Mouse (Mus musculus): Measurements from ENCODE around the gene Elp6. TPM values are rescaled to one million over a fixed set of nuclear protein-coding genes. Genes with fewer than 3 reads are reported as not detected.

Elp6 gene
- polyA plus RNA-seq, 1 experiment from 2014 or later, result 33.0 TPM

DNA sequence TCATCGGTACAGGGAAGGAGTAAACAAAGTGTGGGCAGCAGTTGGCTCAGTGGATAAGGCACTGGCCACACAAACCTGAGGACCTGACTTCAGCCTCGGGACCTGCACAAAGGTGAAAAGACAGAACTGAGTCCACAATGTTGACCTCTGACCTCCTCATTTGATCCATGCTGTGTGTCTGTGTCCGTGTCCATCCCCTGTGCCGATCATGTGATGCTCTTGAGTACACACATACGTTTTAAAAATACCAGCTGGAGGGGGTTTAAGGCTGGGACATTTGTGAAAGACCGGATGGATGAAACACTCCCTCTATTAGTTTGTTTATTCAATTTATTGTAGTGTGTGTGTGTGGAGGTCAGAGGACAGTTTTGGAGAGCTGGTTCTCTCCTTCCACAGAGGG is 38.8 kb downstream of the Elp6 start:
- no peak overlapping the region for H3K27ac ChIP-seq
- H3K9ac ChIP-seq, result no peak overlapping the region
- no peaks in the 10 kb centered on the region for H3K36me3 ChIP-seq (replicated peaks)
- no peaks in the 10 kb centered on the region for H3K27me3 ChIP-seq
- 73% methylated on average over 6 of the region's 6 CpGs for WGBS
- H3K4me3 ChIP-seq (replicated peaks), result no peak overlapping the region
- H3K4me1 ChIP-seq, result no peaks in the 10 kb centered on the region
- H3K9me3 ChIP-seq, result no peaks in the 10 kb centered on the region
- no peak overlapping the region for H3K4me2 ChIP-seq
- no peak for ATAC-seq (ENCODE audit: low FRiP score)

DNA sequence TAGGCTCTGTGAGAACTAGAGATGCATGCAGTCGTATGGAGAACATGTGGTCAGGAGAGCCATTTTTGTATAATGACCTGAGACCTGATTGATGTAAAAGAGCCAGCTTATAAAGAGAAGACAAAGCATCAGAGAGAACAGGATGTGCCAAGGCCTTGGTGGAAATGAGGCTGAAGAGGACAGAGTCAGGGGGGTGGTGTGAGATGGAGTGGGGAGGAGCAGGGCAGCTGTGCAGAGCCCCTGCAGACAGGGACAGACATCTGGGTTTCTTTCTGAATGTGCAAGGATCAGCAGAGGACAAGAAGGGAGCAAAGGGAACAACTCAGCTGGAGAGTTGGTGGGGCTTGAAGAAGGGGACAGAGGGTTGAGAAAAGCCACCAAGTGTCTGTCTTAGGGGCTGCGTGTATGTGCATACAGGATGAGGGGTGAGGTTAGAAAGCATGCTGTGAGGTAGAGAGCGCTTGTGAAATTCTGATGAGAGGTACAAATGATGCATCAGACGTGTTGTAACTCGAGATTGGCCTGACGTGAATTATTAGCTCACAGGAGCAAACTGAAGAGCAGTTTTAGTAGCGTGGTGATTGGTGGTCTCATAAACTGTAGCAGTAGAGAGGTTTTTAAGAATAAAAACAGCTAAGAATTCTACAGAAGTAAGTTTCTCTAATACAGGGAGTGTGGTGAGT is 40.2 kb downstream of the Elp6 start:
- no peak for ATAC-seq (ENCODE audit: low FRiP score)
- Histone ChIP-seq H3K27ac (no peak overlapping the region), H3K36me3 (replicated peaks) (no peaks in the 10 kb centered on the region), H3K4me3 (replicated peaks) (no peak overlapping the region), H3K9ac (no peak overlapping the region), H3K9me3 (no peaks in the 10 kb centered on the region), H3K4me2 (no peak overlapping the region), H3K4me1 (no peaks in the 10 kb centered on the region), H3K27me3 (no peaks in the 10 kb centered on the region)
- 76% methylated on average over 7 of the region's 7 CpGs for WGBS

DNA sequence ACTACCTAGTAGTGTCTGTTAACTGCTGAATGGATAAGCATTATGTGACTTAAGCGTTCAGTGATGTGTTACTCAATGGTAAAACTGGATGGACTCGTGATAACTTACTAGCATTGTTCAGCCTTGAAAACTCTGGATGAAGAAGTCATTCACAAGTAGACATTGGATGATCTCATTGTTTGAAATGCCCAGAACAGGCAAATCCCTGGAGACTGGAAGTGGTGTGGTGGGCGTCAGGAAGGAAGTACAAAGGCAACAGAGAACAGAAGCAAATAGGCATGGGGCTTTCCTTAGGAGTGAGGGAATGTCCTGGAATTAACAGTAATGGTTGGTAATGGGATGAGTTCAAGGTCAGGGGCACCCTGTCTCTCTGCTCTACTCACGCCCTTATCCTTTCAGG is 43.9 kb downstream of the Elp6 start:
- no peak for ATAC-seq (ENCODE audit: low FRiP score)
- no peaks in the 10 kb centered on the region for H3K9me3 ChIP-seq
- no peak overlapping the region for H3K4me2 ChIP-seq
- H3K4me1 ChIP-seq, result no peaks in the 10 kb centered on the region
- no peaks in the 10 kb centered on the region for H3K27me3 ChIP-seq
- no peak overlapping the region for H3K9ac ChIP-seq
- H3K4me3 ChIP-seq (replicated peaks), result no peak overlapping the region
- H3K36me3 ChIP-seq (replicated peaks), result no peaks in the 10 kb centered on the region
- no peak overlapping the region for H3K27ac ChIP-seq
- WGBS, result 80% methylated on average over 4 of the region's 4 CpGs

DNA sequence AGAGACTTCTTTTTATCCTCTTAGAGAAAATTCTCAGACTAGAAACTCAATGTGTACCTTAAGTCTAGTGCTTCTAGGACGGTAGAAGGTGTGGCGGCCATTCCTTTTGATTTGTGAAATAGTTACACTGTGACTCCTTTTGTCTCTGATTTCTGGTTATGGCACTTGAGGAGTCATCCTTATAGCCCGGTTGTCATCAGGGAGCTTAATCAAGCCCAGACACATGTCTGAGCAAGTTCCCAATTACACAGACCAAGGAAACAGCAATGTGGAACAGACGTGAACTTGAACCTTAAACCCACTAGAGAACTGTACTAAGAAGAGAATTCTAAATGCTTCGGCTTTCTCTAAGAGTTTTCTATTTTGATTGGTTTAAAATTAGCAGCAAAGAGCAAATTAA is 45.2 kb downstream of the Elp6 start:
- no peak overlapping the region for H3K9ac ChIP-seq
- 89% methylated on average over 5 of the region's 5 CpGs for WGBS
- ATAC-seq (ENCODE audit: low FRiP score), result no peak
- no peak overlapping the region for H3K4me3 ChIP-seq (replicated peaks)
- H3K27me3 ChIP-seq, result no peaks in the 10 kb centered on the region
- H3K9me3 ChIP-seq, result no peaks in the 10 kb centered on the region
- no peak overlapping the region for H3K27ac ChIP-seq
- H3K36me3 ChIP-seq (replicated peaks), result 0 out of 2 replicates have a peak, but pooled peaks cover 3% of the 10 kb centered on the region
- H3K4me1 ChIP-seq, result no peaks in the 10 kb centered on the region
- no peak overlapping the region for H3K4me2 ChIP-seq

DNA sequence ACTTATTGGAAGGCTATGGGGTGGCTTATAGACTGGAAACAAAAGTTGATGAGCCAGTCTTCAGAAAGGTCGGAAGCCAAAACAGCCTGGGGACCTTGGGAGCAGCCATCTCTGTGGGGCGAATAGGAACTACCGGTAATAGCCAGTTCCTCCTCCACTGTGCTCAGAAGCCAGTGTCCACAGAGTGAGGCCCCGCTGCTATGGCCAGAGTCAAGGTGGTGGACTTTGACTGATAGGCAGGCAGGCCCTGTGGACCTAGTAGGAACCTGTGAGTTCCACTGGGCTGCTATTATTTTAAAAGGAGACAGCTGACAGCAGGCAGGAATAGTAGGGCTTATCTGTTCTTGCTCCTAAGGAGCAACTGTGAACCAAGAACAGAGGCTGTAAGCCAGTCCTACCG is 45.6 kb downstream of the Elp6 start:
- no peaks in the 10 kb centered on the region for H3K9me3 ChIP-seq
- H3K9ac ChIP-seq, result no peak overlapping the region
- H3K27ac ChIP-seq, result no peak overlapping the region
- H3K36me3 ChIP-seq (replicated peaks), result peaks cover 3% of the 10 kb centered on the region; the same call in 1 of the 2 replicates
- no peaks in the 10 kb centered on the region for H3K27me3 ChIP-seq
- 90% methylated on average over 5 of the region's 5 CpGs for WGBS
- no peak overlapping the region for H3K4me2 ChIP-seq
- H3K4me1 ChIP-seq, result no peaks in the 10 kb centered on the region
- ATAC-seq (ENCODE audit: low FRiP score), result no peak
- H3K4me3 ChIP-seq (replicated peaks), result no peak overlapping the region

DNA sequence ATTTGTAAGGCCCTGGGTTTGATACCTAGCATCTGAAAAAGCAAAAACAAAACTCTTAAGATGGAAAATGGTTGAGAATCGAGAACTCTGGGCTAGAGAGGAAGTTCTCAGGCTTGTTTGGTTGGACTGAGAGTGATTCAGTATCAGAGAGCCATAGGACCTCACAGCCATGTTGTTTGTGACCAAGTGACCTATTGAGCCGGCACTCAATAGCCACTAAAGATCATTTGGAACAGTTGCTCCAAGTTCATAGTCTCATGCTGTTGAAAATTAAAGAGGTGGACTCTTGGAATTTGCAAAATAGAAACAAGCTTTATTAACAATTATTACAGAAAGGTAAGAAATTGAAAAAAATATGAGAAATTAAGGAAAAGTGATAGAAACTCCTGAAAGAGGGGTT is 46.4 kb downstream of the Elp6 start:
- no peaks in the 10 kb centered on the region for H3K9me3 ChIP-seq
- peaks cover 3% of the 10 kb centered on the region; the same call in 1 of the 2 replicates for H3K36me3 ChIP-seq (replicated peaks)
- H3K4me1 ChIP-seq, result no peaks in the 10 kb centered on the region
- no peak overlapping the region for H3K9ac ChIP-seq
- H3K4me2 ChIP-seq, result no peak overlapping the region
- no peak overlapping the region for H3K4me3 ChIP-seq (replicated peaks)
- H3K27me3 ChIP-seq, result no peaks in the 10 kb centered on the region
- 89% methylated on average over 2 of the region's 2 CpGs for WGBS
- no peak for ATAC-seq (ENCODE audit: low FRiP score)
- H3K27ac ChIP-seq, result no peak overlapping the region

DNA sequence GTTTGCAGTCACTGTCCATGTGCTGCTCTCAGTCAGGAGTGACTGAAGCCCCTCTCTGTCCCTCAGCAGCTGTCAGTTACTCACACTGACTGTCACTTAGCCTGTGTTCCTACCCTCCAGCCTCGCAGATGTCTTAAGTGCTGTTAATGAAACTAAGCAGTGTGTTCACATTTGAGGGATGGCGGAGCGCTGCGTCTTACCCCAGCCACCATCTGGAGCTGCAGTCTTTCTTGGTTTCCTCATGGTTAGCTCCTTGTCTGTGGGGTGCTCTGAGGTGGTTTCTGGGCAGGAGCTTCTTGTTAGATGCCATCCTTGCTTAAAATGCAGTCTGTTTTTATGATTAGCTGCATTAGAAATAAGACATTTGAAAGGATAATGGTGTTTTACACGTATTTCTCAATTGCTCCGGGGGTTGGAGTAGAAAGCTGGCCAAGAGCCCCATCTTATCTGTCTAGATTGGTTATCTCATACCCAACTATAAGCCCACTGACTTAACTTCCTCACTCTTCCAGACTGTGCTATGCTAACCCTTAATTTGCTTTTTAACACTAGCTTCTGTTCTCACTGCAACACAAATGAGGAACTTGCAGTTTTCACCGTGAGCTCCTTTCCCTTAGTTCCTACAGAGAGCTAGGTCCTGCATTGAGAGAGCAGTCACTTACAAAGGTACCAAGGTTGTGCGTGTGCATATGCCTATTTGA is 47.1 kb downstream of the Elp6 start:
- Histone ChIP-seq H3K9ac (no peak overlapping the region), H3K27me3 (no peaks in the 10 kb centered on the region), H3K9me3 (no peaks in the 10 kb centered on the region), H3K4me2 (no peak overlapping the region), H3K27ac (no peak overlapping the region), H3K36me3 (replicated peaks) (peaks cover 3% of the 10 kb centered on the region; the same call in 1 of the 2 replicates), H3K4me1 (no peaks in the 10 kb centered on the region), H3K4me3 (replicated peaks) (no peak overlapping the region)
- no peak for ATAC-seq (ENCODE audit: low FRiP score)
- 89% methylated on average over 8 of the region's 8 CpGs for WGBS

DNA sequence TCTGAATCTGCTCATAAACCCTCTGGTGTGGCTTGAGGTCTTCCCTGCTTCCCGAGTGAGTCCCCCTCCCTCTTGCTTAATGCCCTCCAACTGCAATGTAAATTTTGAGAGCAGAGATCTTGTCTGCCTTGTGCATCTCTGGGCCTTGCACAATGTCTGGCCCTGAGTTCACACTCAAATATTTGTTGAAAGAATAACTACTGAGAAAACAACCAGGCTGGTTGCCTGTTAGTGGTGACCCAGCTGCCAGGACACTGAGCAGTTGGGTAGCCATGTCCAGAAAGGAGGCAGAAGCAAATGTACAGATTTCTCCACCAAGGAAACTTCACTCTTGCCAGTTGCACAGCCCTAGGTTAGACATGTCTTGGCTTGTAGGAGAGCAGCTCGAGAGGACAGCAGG is 53.4 kb downstream of the Elp6 start:
- Histone ChIP-seq H3K4me2 (no peak overlapping the region), H3K4me1 (no peaks in the 10 kb centered on the region), H3K27me3 (no peaks in the 10 kb centered on the region), H3K9ac (no peak overlapping the region), H3K27ac (no peak overlapping the region), H3K36me3 (replicated peaks) (peaks cover 17% of the 10 kb centered on the region), H3K9me3 (no peaks in the 10 kb centered on the region), H3K4me3 (replicated peaks) (no peak overlapping the region)
- WGBS, result 89% methylated on average over 2 of the region's 2 CpGs
- ATAC-seq (ENCODE audit: low FRiP score), result no peak

DNA sequence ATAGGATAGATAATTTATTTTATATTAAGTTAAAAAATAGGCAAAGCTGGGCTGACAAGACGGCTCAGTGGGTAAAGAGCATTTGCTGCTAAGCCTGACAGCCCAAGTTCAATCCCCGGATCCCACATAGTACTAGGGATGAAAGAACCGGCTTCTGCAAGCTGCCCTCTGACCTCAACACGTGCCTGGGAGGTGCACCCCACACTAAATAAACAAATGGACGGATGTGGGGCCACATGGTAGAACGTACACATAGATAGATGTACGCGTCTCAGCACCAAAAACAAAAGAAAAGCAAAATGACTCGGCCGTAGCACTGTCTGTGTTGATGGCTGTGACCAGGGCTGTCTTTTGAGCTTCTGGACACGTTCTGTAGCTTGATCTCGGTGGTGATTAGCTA is 56.3 kb downstream of the Elp6 start:
- Histone ChIP-seq H3K9ac (no peak overlapping the region), H3K27me3 (no peaks in the 10 kb centered on the region), H3K27ac (no peak overlapping the region), H3K4me2 (no peak overlapping the region), H3K36me3 (replicated peaks) (peaks cover 26% of the 10 kb centered on the region), H3K9me3 (no peaks in the 10 kb centered on the region), H3K4me1 (no peaks in the 10 kb centered on the region), H3K4me3 (replicated peaks) (no peak overlapping the region)
- no peak for ATAC-seq (ENCODE audit: low FRiP score)
- WGBS, result 83% methylated on average over 12 of the region's 12 CpGs

DNA sequence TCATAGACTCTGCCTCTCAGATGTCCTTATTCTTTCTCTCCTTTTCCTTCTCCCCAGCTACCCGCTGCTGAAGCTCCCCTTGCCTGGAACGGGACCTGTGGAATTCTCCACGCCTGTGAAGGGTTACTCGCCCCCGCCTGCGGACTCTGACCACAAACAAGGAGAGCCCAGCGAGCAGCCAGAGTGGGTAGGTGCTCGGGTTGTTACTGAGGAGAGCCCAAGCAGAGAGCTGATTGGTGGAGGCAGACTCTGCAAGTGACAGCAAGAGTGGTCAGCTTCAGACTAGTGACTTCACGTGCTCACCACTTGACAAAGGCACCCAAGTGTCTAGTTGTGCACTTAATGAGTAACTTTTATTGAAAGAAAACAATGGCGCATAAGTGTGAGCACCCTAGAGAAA is 57.4 kb downstream of the Elp6 start:
- Histone ChIP-seq H3K4me2 (no peak overlapping the region), H3K27me3 (no peaks in the 10 kb centered on the region), H3K9me3 (no peaks in the 10 kb centered on the region), H3K4me1 (peaks cover 4% of the 10 kb centered on the region; the same call in 1 of the 2 replicates), H3K4me3 (replicated peaks) (no peak overlapping the region), H3K36me3 (replicated peaks) (peaks cover 26% of the 10 kb centered on the region), H3K9ac (no peak overlapping the region), H3K27ac (no peak overlapping the region)
- 84% methylated on average over 10 of the region's 10 CpGs for WGBS
- no peak for ATAC-seq (ENCODE audit: low FRiP score)

DNA sequence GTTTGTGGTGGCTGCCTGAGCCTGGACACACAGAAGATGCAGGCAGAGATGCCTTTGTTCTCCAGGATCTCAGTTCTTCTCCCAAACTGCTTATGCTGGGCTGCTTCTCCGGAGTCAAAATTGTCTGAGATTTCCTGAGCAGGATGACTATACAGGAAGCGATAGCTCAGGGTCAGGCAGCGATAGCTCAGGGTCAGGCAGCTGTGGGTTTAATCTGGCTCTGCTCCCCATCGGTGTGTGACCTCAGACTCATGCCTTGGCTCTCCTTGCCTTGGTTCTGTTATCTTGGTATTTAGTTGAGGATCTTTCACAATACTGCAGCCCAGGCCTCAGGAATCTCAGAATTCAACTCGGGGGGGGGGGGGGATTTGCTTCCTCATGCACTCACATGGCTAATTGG is 61.8 kb downstream of the Elp6 start:
- Histone ChIP-seq H3K4me3 (replicated peaks) (no peak overlapping the region), H3K36me3 (replicated peaks) (peaks cover 27% of the 10 kb centered on the region), H3K27me3 (no peaks in the 10 kb centered on the region), H3K9ac (no peak overlapping the region), H3K9me3 (no peaks in the 10 kb centered on the region), H3K4me1 (peaks cover 4% of the 10 kb centered on the region; the same call in 1 of the 2 replicates), H3K4me2 (no peak overlapping the region), H3K27ac (no peak overlapping the region)
- ATAC-seq (ENCODE audit: low FRiP score), result no peak
- WGBS, result 78% methylated on average over 5 of the region's 5 CpGs

DNA sequence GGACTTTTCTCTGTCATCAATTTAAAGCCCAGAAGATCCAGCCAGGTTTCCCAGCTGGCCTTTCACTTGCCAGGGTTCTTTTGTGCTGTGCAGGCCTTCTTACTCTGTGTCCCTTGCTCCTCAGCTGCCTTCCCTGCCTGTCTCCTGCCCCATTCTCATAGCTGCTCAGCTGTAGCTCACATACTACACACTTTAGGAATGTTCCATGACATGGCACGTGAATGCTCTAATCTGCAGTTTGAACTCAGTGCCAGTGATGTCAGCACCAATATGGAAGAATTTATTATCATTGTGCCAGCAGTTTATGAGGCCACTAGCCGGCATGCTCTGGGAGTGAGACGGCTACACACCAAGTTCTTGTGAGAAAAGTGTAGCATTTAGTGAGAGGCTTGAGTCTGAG is 64.9 kb downstream of the Elp6 start:
- H3K27ac ChIP-seq, result no peak overlapping the region
- no peak overlapping the region for H3K4me2 ChIP-seq
- H3K4me3 ChIP-seq (replicated peaks), result no peak overlapping the region
- 92% methylated on average over 3 of the region's 3 CpGs for WGBS
- H3K9ac ChIP-seq, result no peak overlapping the region
- peaks cover 33% of the 10 kb centered on the region for H3K36me3 ChIP-seq (replicated peaks)
- ATAC-seq (ENCODE audit: low FRiP score), result no peak
- H3K27me3 ChIP-seq, result no peaks in the 10 kb centered on the region
- H3K9me3 ChIP-seq, result no peaks in the 10 kb centered on the region
- peaks cover 4% of the 10 kb centered on the region; the same call in 1 of the 2 replicates for H3K4me1 ChIP-seq

All from forebrain, embryonic 12.5 days (tissue).